Mouse (Mus musculus) MEL (cell line): ENCODE measurements at regions not wholly inside any gene's neighbourhood (a gene's known extent, or its start where the extent isn't known, plus 50 kb on each side); places are given as distances from the start of the nearest gene placed in this dataset.

Experiments
- DNase-seq: peaks from one replicate; pipeline ENCODE4 v3.0.0; 2011; ENCODE audit warnings: low read depth, low spot score
- H3K27ac ChIP-seq: 2 replicates; pipeline ENCODE4 v1.5.1; 2012; ENCODE audit warnings: low read depth, mild to moderate bottlenecking, control low read depth, low read length, moderate library complexity; ENCODE audit not compliant: control insufficient read depth
- H3K27me3 ChIP-seq, 2 experiments: fragments of 150-350 bp in 1 of 2; sonication (generic) in 1 of 2; 2 replicates each; pipeline ENCODE4 v1.6.1; 2012; ENCODE audit warnings: low read length in 2 of 2, mild to moderate bottlenecking in 2 of 2, improper control_type of control experiment in 1 of 2, moderate library complexity in 1 of 2; ENCODE audit not compliant: insufficient read depth in 2 of 2, control insufficient read depth in 1 of 2
- H3K36me3 ChIP-seq, 2 experiments: 2 replicates each; pipeline ENCODE4 v1.6.1; 2012 to 2014; ENCODE audit warnings: low read length in 2 of 2, improper control_type of control experiment in 1 of 2, inconsistent platforms in 1 of 2, mild to moderate bottlenecking in 1 of 2; ENCODE audit not compliant: insufficient read depth in 2 of 2, control insufficient read depth in 1 of 2
- H3K4me1 ChIP-seq, 2 experiments: fragments of 150-350 bp in 1 of 2; sonication (generic) in 1 of 2; 2 replicates each; pipeline ENCODE4 v1.6.1; 2012; ENCODE audit warnings: low read length in 2 of 2, improper control_type of control experiment in 1 of 2, mild to moderate bottlenecking in 1 of 2; ENCODE audit not compliant: insufficient read depth in 2 of 2, control insufficient read depth in 1 of 2
- H3K4me3 ChIP-seq, 2 experiments: fragments of 150-350 bp in 1 of 2; sonication (generic) in 1 of 2; 2 replicates each; pipeline ENCODE4 v1.5.1; 2012; ENCODE audit warnings: low read depth in 2 of 2, low read length in 2 of 2, mild to moderate bottlenecking in 2 of 2, moderate library complexity in 2 of 2, control low read depth in 1 of 2, improper control_type of control experiment in 1 of 2; ENCODE audit not compliant: control insufficient read depth in 1 of 2, insufficient read depth in 1 of 2
- H3K79me2 ChIP-seq: 2 replicates; pipeline ENCODE4 v1.6.1; 2012; ENCODE audit warnings: mild to moderate bottlenecking, low read length, moderate library complexity; ENCODE audit not compliant: control insufficient read depth, poor library complexity, insufficient read depth
- H3K9ac ChIP-seq: 2 replicates; pipeline ENCODE4 v1.6.1; 2012; ENCODE audit warnings: low read depth, mild to moderate bottlenecking, control low read depth, low read length, moderate library complexity; ENCODE audit not compliant: control insufficient read depth, poor library complexity, severe bottlenecking
- H3K9me3 ChIP-seq: fragments of 150-350 bp; sonication (generic); replicated peaks from 2 replicates; pipeline ENCODE4 v1.6.1; 2012; ENCODE audit warnings: mild to moderate bottlenecking, low read length, improper control_type of control experiment, moderate library complexity; ENCODE audit not compliant: insufficient read depth
- BHLHE40 ChIP-seq: IDR thresholded peaks from 2 replicates; pipeline ENCODE4 v1.6.1; 2012; ENCODE audit warnings: low read depth, mild to moderate bottlenecking, inconsistent platforms, low read length, improper control_type of control experiment, borderline replicate concordance
- CHD2 ChIP-seq: IDR thresholded peaks from 2 replicates; pipeline ENCODE4 v1.6.1; 2011; ENCODE audit warnings: low read length, improper control_type of control experiment
- CTCF ChIP-seq, 3 experiments: IDR thresholded peaks in 2 of 3; conservative IDR thresholded peaks in 1 of 3; 2 replicates each; pipeline ENCODE4 v1.5.1; 2011 to 2012; ENCODE audit warnings: low read length in 3 of 3, low read depth in 2 of 3, mild to moderate bottlenecking in 2 of 3, improper control_type of control experiment in 1 of 3, inconsistent platforms in 1 of 3, mixed read lengths in 1 of 3, moderate library complexity in 1 of 3; ENCODE audit not compliant: control insufficient read depth in 1 of 3, insufficient read depth in 1 of 3, poor library complexity in 1 of 3, severe bottlenecking in 1 of 3
- ELF1 ChIP-seq: IDR thresholded peaks from 2 replicates; pipeline ENCODE4 v1.6.1; 2014; ENCODE audit warnings: low read depth, mild to moderate bottlenecking, inconsistent platforms, low read length, improper control_type of control experiment, moderate library complexity
- EP300 ChIP-seq, 2 experiments: IDR thresholded peaks; 2 replicates each; pipeline ENCODE4 v1.6.1; 2011; ENCODE audit warnings: improper control_type of control experiment in 2 of 2, low read length in 2 of 2, low read depth in 1 of 2, mild to moderate bottlenecking in 1 of 2
- ETS1 ChIP-seq: IDR thresholded peaks from 2 replicates; pipeline ENCODE4 v1.6.1; 2012; ENCODE audit warnings: low read depth, mild to moderate bottlenecking, inconsistent platforms, low read length, improper control_type of control experiment, moderate library complexity
- GATA1 ChIP-seq: IDR thresholded peaks from 2 replicates; pipeline ENCODE4 v1.6.1; 2011; ENCODE audit warnings: low read depth, low read length, improper control_type of control experiment
- HCFC1 ChIP-seq: IDR thresholded peaks from 2 replicates; pipeline ENCODE4 v1.6.1; 2012; ENCODE audit warnings: low read depth, mild to moderate bottlenecking, inconsistent platforms, low read length, improper control_type of control experiment, moderate library complexity
- MAX ChIP-seq: IDR thresholded peaks from 2 replicates; pipeline ENCODE4 v1.6.1; 2011; ENCODE audit warnings: low read length, improper control_type of control experiment
- MAZ ChIP-seq: IDR thresholded peaks from 2 replicates; pipeline ENCODE4 v1.6.1; 2012; ENCODE audit warnings: low read depth, mild to moderate bottlenecking, inconsistent platforms, low read length, improper control_type of control experiment
- MEF2A ChIP-seq: IDR thresholded peaks from 2 replicates; pipeline ENCODE4 v1.6.1; 2014; ENCODE audit warnings: low read depth, mild to moderate bottlenecking, inconsistent platforms, low read length, improper control_type of control experiment; ENCODE audit not compliant: poor library complexity, insufficient replicate concordance, severe bottlenecking; ENCODE audit errors: extremely low read depth
- MXI1 ChIP-seq: IDR thresholded peaks from 2 replicates; pipeline ENCODE4 v1.6.1; 2011; ENCODE audit warnings: mild to moderate bottlenecking, low read depth, low read length, improper control_type of control experiment
- MYC ChIP-seq: IDR thresholded peaks from 2 replicates; pipeline ENCODE4 v1.6.1; 2011; ENCODE audit warnings: low read depth, mild to moderate bottlenecking, low read length, improper control_type of control experiment, moderate library complexity
- NRF1 ChIP-seq: IDR thresholded peaks from 2 replicates; pipeline ENCODE4 v1.6.1; 2014; ENCODE audit warnings: low read depth, mild to moderate bottlenecking, inconsistent platforms, low read length, improper control_type of control experiment, moderate library complexity; ENCODE audit not compliant: poor library complexity, insufficient read depth, severe bottlenecking
- POLR2A ChIP-seq, 2 experiments: IDR thresholded peaks; 2 replicates each; pipeline ENCODE4 v1.6.1; 2011 to 2012; ENCODE audit warnings: low read length in 2 of 2, mild to moderate bottlenecking in 2 of 2, control low read depth in 1 of 2, improper control_type of control experiment in 1 of 2, low read depth in 1 of 2, moderate library complexity in 1 of 2; ENCODE audit not compliant: control insufficient read depth in 1 of 2, insufficient read depth in 1 of 2, poor library complexity in 1 of 2
- POLR2AphosphoS2 ChIP-seq: IDR thresholded peaks from 2 replicates; pipeline ENCODE4 v1.6.1; 2011; ENCODE audit warnings: low read length, improper control_type of control experiment
- POLR2AphosphoS5 ChIP-seq: IDR thresholded peaks from 2 replicates; pipeline ENCODE4 v1.6.1; 2012; ENCODE audit warnings: low read depth, borderline replicate concordance, mild to moderate bottlenecking, inconsistent platforms, low read length, moderate library complexity, mixed read lengths
- RAD21 ChIP-seq: IDR thresholded peaks from 2 replicates; pipeline ENCODE4 v1.6.1; 2011; ENCODE audit warnings: mild to moderate bottlenecking, low read depth, low read length, improper control_type of control experiment
- RCOR1 ChIP-seq: IDR thresholded peaks from 2 replicates; pipeline ENCODE4 v1.6.1; 2012; ENCODE audit warnings: low read depth, mild to moderate bottlenecking, inconsistent platforms, low read length, improper control_type of control experiment
- SIN3A ChIP-seq: IDR thresholded peaks from 2 replicates; pipeline ENCODE4 v1.6.1; 2012; ENCODE audit warnings: low read length, improper control_type of control experiment, inconsistent platforms
- TAL1 ChIP-seq: IDR thresholded peaks from 2 replicates; pipeline ENCODE4 v1.6.1; 2012; ENCODE audit warnings: mild to moderate bottlenecking, inconsistent platforms, low read length, moderate library complexity, mixed read lengths
- TCF12 ChIP-seq: IDR thresholded peaks from 2 replicates; pipeline ENCODE4 v1.6.1; 2014; ENCODE audit warnings: low read depth, mild to moderate bottlenecking, inconsistent platforms, low read length, improper control_type of control experiment, moderate library complexity
- UBTF ChIP-seq: IDR thresholded peaks from 2 replicates; pipeline ENCODE4 v1.6.1; 2012; ENCODE audit warnings: low read depth, mild to moderate bottlenecking, inconsistent platforms, low read length, improper control_type of control experiment, moderate library complexity, borderline replicate concordance; ENCODE audit not compliant: insufficient read depth
- USF1 ChIP-seq: IDR thresholded peaks from 2 replicates; pipeline ENCODE4 v1.6.1; 2014; ENCODE audit warnings: low read depth, mild to moderate bottlenecking, inconsistent platforms, low read length, improper control_type of control experiment, moderate library complexity
- USF2 ChIP-seq, 2 experiments: IDR thresholded peaks; 2 replicates each; pipeline ENCODE4 v1.6.1; 2011 to 2012; ENCODE audit warnings: improper control_type of control experiment in 2 of 2, low read length in 2 of 2, borderline replicate concordance in 1 of 2, inconsistent platforms in 1 of 2, low read depth in 1 of 2, mild to moderate bottlenecking in 1 of 2; ENCODE audit not compliant: insufficient read depth in 1 of 2
- ZC3H11A ChIP-seq: IDR thresholded peaks from 2 replicates; pipeline ENCODE4 v1.6.1; 2012; ENCODE audit warnings: low read depth, mild to moderate bottlenecking, inconsistent platforms, low read length, improper control_type of control experiment
- ZKSCAN1 ChIP-seq: IDR thresholded peaks from 2 replicates; pipeline ENCODE4 v1.6.1; 2012; ENCODE audit warnings: low read depth, mild to moderate bottlenecking, inconsistent platforms, low read length, improper control_type of control experiment, moderate library complexity
- ZMIZ1 ChIP-seq: IDR thresholded peaks from 2 replicates; pipeline ENCODE4 v1.6.1; 2012; ENCODE audit warnings: low read depth, mild to moderate bottlenecking, inconsistent platforms, low read length, improper control_type of control experiment, moderate library complexity

DNA sequence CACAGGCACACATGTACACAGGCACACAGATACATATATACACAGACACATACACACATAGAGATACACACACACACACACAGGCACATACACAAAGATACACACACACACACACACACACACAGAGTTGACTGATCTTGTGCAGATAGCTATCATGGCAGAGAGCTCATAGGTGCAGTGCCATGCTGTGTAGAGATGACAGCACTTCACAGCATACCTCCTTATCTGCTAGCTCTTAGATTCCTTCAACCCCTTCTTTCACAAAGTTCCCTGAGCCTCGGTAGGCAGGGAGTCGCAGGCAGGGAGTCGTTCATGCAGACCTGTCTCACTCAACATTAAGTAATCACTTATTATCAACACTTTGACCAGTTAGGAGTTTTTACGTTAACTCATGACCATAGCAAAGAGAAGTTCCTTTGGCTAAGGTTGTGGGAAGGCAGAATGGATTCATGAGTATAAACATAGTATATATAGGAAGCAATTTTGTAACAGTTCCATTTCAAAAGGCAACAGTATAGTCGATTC is 74.4 kb upstream of the Klf13 start:
- H3K4me1 ChIP-seq, result peaks cover 23 to 36% of the 10 kb centered on the region in 2 experiments
- peak overlapping the region; percentile 76 for H3K27ac ChIP-seq

DNA sequence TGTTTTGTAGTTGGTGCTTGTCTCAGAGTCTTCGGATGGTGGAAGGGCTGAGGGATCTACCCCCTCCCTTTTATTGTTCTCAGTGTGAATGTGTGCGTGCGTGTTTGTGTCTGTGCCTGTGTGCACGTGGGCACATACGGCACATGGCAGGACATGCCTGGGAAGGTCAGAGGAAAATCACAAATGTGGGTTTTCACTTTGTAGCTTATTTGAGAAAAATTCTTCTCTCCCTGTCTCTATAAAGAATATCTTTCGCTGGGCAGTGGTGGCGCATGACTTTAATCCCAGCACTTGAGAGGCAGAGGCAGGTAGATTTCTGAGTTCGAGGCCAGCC is 73.5 kb upstream of the Klf13 start:
- Histone ChIP-seq H3K27me3 (no peaks in the 10 kb centered on the region), H3K4me1 (peaks cover 23 to 36% of the 10 kb centered on the region in 2 experiments), H3K4me3 (peak overlapping the region; percentile 36 to 53), H3K36me3 (peaks cover 0 to 21% of the 10 kb centered on the region in 2 experiments; a peak in 2 of 4 replicates), H3K9ac (peak overlapping the region; percentile 81), H3K79me2 (no peaks in the 10 kb centered on the region; the same call in 1 of the 2 replicates), H3K27ac (peak overlapping the region; percentile 99), H3K9me3 (no peaks in the 10 kb centered on the region)
- DNase-seq, result no peak
- no peak for TF ChIP-seq POLR2AphosphoS2
- TF ChIP-seq ELF1, result peak; percentile 2; the same call in 1 of the 2 replicates
- peak; percentile 45; the same call in 1 of the 2 replicates for TF ChIP-seq USF1
- peak; percentile 24; the same call in 1 of the 2 replicates for TF ChIP-seq NRF1
- TF ChIP-seq GATA1, result no peak
- TF ChIP-seq ETS1, result no peak
- no peak for TF ChIP-seq USF2 (IDR thresholded peaks at IDR 0.05; ENCODE audit: borderline replicate concordance in 1 of 2, insufficient read depth in 1 of 2, low read depth in 1 of 2, low read length in 2 of 2)
- TF ChIP-seq MEF2A, result no peak
- TF ChIP-seq EP300 (IDR thresholded peaks at IDR 0.05; ENCODE audit: low read depth in 1 of 2, low read length in 2 of 2), result 0 out of 4 replicates have a peak, but pooled peaks of 1 of the 2 experiments have one; percentile 4
- TF ChIP-seq TAL1, result no peak
- no peak for TF ChIP-seq POLR2AphosphoS5
- TF ChIP-seq MYC, result peak; percentile 87
- peak; percentile 14; the same call in 1 of the 2 replicates for TF ChIP-seq BHLHE40
- peak; percentile 55; the same call in 1 of the 2 replicates for TF ChIP-seq MXI1
- peak; percentile 29; the same call in 1 of the 2 replicates for TF ChIP-seq SIN3A
- TF ChIP-seq ZC3H11A, result no peak
- TF ChIP-seq CHD2, result no peak
- peak; percentile 86 for TF ChIP-seq MAX
- TF ChIP-seq MAZ, result no peak
- no peak for TF ChIP-seq ZMIZ1
- TF ChIP-seq RAD21, result no peak
- TF ChIP-seq RCOR1, result no peak
- no peak for TF ChIP-seq TCF12

More for the DNA sequence above, 74.4 kb upstream of the Klf13 start:
- DNase-seq, result peak; percentile 68
- Histone ChIP-seq H3K36me3 (peaks cover 0 to 21% of the 10 kb centered on the region in 2 experiments; a peak in 2 of 4 replicates), H3K9ac (peak overlapping the region; percentile 43), H3K79me2 (no peaks in the 10 kb centered on the region; the same call in 1 of the 2 replicates), H3K27me3 (no peaks in the 10 kb centered on the region), H3K9me3 (no peaks in the 10 kb centered on the region), H3K4me3 (peak overlapping the region in 1 of 2 experiments; percentile 38; a peak in 2 of 4 replicates)
- peak; percentile 21; the same call in 1 of the 2 replicates for TF ChIP-seq TCF12
- peak; percentile 56 for TF ChIP-seq ETS1
- TF ChIP-seq MXI1, result peak; percentile 49; the same call in 1 of the 2 replicates
- TF ChIP-seq CTCF (IDR thresholded peaks at IDR 0.05 in 2 of 3, conservative IDR thresholded peaks at IDR 0.05 in 1 of 3; ENCODE audit: control insufficient read depth in 1 of 3, insufficient read depth in 1 of 3, low read depth in 2 of 3, low read length in 3 of 3, poor library complexity in 1 of 3, severe bottlenecking in 1 of 3), result no peak
- TF ChIP-seq TAL1, result no peak
- TF ChIP-seq EP300 (IDR thresholded peaks at IDR 0.05; ENCODE audit: low read depth in 1 of 2, low read length in 2 of 2), result peak; percentile 12 to 67; a peak in 2 of 4 replicates
- no peak for TF ChIP-seq BHLHE40
- peak; percentile 60 for TF ChIP-seq GATA1
- no peak for TF ChIP-seq HCFC1
- no peak for TF ChIP-seq ZKSCAN1
- no peak; the same call in 1 of the 2 replicates for TF ChIP-seq ZMIZ1
- no peak for TF ChIP-seq POLR2AphosphoS2
- peak; percentile 28 for TF ChIP-seq RCOR1
- 0 out of 4 replicates have a peak, but pooled peaks of 1 of the 2 experiments have one; percentile 23 for TF ChIP-seq POLR2A (IDR thresholded peaks at IDR 0.05; ENCODE audit: control insufficient read depth in 1 of 2, insufficient read depth in 1 of 2, low read depth in 1 of 2, low read length in 2 of 2, poor library complexity in 1 of 2)
- no peak for TF ChIP-seq UBTF
